Mouse (Mus musculus): ENCODE results near the gene Prex1.

Prex1 gene

DNA sequence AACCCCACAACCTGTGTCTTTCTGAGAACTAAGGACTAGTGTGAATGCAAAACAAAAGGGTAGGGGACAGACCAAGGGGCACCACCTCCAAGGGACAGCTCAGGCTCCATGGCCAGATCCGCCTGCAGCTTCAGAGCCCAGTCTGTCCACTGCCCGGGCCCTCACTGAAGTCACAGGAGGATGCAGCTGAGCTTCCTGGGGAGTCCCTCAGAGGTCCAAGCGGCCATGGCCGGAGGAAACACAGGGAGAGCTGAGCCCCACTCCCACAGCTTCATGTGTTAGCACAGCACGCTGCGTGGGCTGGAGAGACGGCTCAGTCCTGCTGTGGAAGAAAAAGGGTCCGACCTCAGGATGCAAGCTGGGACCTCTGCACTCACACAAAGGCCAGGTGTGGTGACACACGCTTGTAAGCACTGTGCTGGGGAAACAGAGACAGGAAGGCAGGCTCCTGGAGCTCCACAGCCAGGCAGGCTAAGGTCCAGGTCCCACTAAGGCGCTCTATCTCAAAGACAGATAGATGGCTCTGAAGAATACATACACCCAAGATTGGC, 81.9 kb downstream of the Prex1 start:
- DNase-seq: no peak

DNA sequence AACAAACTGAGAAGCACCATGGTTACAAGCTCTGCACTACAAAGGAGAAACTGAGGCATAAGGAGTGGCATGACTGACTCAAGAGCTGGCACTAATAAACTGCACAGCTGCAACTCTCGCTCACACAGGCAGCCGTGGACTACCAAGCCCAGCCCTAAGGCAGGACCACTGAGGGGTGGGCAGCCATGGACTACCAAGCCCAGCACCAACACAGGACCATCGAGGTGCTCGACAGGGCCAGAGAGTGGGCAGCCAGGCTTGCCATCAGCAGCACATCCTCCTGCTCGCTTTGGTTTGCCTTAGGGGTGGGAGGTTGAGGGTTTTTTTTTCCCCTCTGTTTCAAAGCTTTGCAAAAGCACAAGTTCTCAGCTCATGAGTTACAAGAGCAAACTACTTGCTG, 82.4 kb downstream of the Prex1 start:
- no peak for DNase-seq

DNA sequence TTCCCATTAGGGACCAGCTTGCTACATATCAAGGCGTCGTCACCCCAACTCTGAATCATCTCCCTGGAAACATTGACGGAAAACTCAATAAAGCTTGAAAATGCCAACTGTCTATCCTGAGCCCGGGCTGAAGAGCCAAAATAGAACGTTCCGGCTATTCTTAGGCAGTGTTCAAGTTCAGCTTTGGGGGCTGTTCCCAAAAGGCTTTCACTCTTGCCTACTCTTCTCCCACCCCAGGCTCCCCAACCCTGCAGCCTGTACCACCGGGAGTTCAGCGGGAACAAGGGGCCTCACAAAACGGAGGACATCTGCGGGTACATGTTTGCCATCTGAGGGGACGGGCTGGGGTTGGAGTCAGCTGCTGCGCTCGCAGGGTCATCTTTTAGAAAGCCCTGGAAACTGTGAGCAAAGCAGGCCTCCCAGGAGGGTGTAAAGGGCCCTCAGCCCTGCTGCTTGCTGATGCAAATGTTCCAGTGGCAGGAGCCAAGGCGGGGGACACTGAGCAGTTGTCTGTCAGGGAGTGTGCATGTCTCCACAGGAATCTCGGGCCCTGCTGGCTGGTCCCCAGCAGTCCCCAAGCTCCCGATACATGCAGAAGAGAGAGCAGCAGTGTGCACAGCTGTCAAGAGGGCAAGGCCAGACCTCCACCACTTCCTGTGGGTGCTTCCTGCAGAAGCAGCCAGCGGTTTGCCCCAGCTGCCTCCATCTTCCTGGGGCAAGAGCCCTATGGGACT, 83.5 kb downstream of the Prex1 start:
- peak; percentile 49 for DNase-seq

- DNase-seq: no peak
These were observed 86.1 kb downstream of the Prex1 start for GRCm38 (mm10) chr2:166627578-166627977.

DNA sequence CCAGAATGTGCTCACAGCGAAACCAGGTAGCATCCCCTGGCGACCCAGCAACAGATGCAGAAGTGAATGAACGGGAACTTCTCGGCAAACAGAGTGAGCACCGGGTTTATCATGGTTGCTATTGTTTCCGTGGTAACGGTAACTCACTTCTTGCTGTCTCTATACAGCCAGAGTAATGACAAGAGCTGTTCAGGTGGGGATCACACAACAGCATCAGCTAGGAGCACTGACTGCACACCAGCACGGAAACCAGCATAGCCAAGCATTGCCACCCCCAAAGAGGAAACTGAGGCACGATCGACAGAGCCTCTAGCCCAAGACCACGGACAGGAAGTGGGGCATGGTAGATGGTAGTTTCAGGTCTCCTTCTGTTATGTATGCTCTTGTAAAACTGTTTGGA, 88.4 kb downstream of the Prex1 start:
- DNase-seq: no peak

DNA sequence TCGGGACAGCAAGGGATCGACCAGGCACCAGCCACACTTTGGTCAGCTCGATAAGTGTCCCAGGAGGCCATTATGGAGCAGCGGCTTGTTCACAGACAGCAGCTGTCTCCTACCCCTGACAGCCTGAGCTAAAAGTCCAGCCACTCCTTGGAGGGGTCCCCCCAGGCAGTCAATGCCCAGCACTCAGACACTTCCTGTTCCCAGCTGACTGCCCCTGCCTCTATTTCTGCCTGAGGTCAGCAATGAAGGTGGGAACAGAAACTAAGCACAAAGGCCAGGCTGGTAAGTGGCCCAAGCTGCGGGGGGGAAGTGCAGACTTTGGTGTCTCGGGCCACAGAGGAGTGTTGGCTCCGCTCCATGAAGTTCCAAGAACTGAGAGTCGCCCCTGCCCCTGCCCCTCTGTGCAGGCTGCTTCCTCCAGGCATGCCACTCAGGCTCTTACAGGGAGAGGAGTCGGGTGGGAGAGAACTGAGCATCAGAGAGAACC, 90.5 kb downstream of the Prex1 start:
- DNase-seq: no peak

DNA sequence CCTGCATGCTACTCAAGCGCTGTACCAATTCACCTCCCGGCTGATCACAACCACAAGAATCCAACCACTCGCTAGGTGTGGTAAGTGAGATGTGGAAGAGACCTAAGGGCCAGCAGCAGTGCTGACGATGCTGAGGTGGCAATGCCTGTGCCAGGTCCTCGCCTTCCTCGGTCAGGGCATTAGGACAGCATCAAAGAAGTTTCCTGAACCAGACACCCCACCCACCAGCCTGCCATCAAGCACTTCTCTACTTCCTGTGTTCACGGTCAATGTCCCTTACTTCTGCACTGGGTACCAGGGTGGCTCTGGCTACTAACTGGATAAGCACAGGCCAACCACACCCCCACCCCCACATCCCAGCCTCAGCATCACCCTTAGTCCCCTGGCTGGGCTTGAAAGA, 91.0 kb downstream of the Prex1 start:
- DNase-seq: no peak

- DNase-seq: peak; percentile 24
These were observed 91.6 kb downstream of the Prex1 start for GRCm38 (mm10) chr2:166622079-166622478.

DNA sequence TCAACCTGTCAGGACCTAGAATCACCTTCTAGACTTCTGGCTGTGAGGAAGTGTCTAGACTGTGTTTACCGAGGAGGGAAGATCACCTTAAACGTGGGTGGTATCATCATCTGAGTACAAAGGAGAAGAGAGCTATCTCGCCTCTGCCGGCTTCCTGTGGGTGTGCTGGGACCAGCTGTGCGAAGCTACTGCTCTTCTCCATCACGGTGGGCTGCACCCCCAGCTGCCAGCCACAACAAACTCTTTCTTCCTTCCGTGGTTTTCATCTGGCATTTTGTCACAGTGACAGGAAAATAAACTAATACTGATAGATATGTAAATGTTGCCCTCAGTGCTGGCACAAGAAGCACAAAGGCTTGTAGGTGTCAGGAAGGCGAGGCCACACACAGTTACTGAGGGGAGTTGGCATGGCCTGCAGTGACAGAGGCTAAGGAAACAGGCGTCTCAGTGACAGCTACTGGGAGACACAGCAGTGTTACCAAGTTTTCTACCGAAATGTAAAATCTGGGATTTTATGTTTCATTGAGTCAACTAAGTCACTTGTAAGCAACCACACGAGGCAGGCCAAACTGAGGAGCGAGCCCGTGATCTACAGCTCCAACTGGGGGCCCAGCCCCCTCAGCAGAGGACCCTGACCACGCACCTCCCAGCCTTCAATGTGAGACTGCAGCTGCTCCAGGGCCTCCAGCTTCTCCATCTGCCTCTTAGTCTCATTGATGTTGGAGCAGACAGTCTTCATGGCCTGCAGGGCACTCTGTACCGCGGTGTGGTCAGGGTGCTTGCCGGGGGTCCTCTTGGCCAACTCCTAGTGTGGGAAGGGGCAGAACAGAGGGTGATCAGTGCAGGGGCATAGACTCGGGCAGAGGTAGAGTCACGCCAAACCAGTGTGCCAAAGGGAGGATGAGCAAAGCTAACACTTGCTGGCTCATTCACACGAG, 92.8 kb downstream of the Prex1 start:
- DNase-seq: peak; percentile 30

DNA sequence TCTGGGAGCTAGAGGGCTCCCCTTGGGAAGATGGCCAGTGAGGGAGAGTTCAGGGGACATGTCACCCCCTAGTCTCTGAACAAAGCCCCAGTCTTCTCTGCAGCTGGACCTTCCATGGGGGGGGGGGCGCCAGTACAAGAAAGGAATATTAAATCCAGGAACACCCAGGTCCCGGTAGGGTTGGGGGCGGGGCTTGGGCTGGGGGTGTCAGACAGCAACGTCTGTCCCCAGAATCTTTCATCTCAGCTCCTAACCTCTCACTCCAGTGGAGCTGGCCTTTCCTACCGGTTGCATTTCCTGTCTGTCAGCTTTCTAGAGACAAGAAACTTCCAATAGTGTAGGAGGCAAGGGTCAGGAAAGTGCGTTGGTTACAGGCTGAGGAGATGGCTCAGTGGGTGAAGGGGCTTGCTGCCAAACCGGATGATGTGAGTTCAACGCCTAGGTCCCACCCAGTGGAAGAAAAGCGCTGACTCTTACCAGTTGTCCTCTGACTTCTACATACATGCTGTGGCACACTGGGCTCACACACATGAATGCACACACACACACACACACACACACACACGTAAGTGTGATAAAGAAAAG, 93.6 kb downstream of the Prex1 start:
- DNase-seq: no peak

DNA sequence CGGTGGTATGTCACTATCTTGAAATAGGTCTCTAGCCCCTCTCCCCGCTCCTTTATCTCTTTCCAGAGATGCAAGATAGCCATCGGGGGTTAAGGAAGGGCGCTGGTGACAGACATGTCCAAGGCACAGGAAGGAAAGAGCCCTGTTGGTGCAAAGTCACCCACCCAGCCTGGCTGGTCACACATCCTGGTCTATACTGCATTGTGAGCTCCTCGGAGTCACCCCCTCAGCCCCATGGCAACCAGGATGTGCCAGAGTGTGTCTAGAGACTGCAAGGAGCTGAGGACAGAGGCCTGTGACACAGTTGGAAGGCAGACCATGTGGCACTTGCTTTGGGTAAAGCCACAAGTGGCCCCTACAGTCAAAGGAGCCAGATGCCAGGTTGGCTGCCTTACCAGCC, 94.4 kb downstream of the Prex1 start:
- DNase-seq: no peak

DNA sequence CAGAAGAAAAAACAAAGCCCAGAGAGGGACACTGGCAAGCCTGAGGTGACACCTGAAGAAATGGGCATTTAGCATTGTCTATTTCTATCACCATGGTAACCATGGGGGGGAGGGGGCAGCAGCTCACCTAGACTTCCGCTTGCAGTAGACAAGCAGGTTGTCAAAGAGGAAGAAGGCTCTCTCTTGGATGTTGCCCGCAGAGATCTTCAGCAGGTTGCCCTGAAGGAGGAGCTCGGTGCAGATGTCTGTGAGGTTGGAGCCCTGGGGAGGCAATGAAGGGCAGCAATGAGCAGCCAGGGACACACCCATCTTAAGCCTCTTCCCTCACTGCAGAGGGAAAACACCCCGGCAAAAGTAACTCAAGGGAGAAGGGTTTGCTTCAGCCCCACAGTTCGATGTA, 95.9 kb downstream of the Prex1 start:
- DNase-seq: no peak

- no peak for DNase-seq
These were observed 98.1 kb downstream of the Prex1 start for GRCm38 (mm10) chr2:166615338-166616075.

DNA sequence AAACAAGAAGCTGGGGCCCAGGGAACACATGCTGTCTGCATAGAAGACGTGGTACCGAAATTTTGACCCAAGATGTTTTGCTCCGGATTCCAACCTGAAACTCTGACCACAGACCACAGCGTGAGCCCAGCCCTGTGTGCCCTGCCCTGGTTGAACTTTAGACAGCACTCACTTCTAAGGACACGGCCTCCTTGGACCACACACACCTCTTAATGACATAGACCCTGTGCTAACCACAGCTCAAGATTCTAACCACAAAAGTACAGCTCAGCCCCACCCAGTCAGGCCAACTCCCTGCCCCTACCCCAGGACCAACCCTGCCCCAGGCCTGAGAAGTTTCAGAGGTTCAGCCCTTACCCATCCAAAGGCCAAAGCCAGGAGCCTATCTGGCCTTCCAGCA, 103.4 kb downstream of the Prex1 start:
- no peak for DNase-seq

DNA sequence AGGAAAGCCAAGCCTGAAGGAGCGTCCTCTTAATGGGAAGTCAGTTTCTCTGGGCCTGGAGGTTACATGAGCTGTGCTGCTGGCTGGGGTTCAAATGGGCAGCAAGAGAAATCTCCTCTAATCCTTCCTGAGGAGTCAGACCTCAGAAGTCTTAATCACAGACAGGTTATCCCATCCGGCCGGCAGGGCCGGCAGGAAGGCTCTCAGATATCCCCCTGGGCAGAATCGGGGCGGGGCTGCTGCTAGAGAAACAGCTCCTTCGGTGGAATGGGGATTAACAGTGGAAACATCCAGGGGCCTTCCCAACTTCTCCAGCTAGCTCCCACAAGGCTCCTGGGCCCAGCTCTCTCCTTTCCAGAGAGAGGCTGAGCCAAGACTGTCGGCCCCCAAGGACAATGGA, 105.1 kb downstream of the Prex1 start:
- peak; percentile 20 for DNase-seq

GRCm38 (mm10) chr2:166606481-166607245, 107.0 kb downstream of the Prex1 start:
- no peak for DNase-seq

- DNase-seq: no peak
These were observed 107.6 kb downstream of the Prex1 start for GRCm38 (mm10) chr2:166606053-166606452.

GRCm38 (mm10) chr2:166605164-166605831, 108.3 kb downstream of the Prex1 start:
- no peak for DNase-seq

GRCm38 (mm10) chr2:166602948-166603347, 110.7 kb downstream of the Prex1 start:
- DNase-seq: no peak

GRCm38 (mm10) chr2:166601420-166601819, 112.2 kb downstream of the Prex1 start:
- no peak for DNase-seq
